Mouse (Mus musculus) forebrain, embryonic 14.5 days (tissue): ENCODE results near the gene Tbxa2r. TPM values are rescaled to one million over a fixed set of nuclear protein-coding genes. Genes with fewer than 3 reads are reported as not detected.

ENCODE experiments used
- ATAC-seq: fragments of 200-750 bp; cut with Nextera tagmentation; 2 replicates; pipeline ENCODE4 v1.8.0; 2017; ENCODE audit warnings: mild to moderate bottlenecking, moderate library complexity
- DNase-seq: peaks from one replicate; pipeline ENCODE4 v3.0.0-alpha.2; 2015; ENCODE audit warnings: low spot score
- H3K27ac ChIP-seq: fragments of 300-500 bp; sonication (generic); 2 replicates; pipeline ENCODE4 v1.5.1; 2014; ENCODE audit warnings: low read depth, mild to moderate bottlenecking, control low read depth, low read length, moderate library complexity
- H3K27me3 ChIP-seq: fragments of 300-500 bp; sonication (generic); replicated peaks from 2 replicates; pipeline ENCODE4 v1.6.1; 2014; ENCODE audit warnings: low read length, control low read depth, mixed read lengths; ENCODE audit not compliant: control insufficient read depth, insufficient read depth
- H3K36me3 ChIP-seq: fragments of 300-500 bp; sonication (generic); 2 replicates; pipeline ENCODE4 v1.6.1; 2014; ENCODE audit warnings: low read length, control low read depth; ENCODE audit not compliant: control insufficient read depth, insufficient read depth
- H3K4me1 ChIP-seq: fragments of 300-500 bp; sonication (generic); 2 replicates; pipeline ENCODE4 v1.6.1; 2014; ENCODE audit warnings: antibody characterized with exemption, low read length, control low read depth; ENCODE audit not compliant: control insufficient read depth, insufficient read depth
- H3K4me2 ChIP-seq: fragments of 300-500 bp; sonication (generic); 2 replicates; pipeline ENCODE4 v1.6.1; 2014; ENCODE audit warnings: mild to moderate bottlenecking, control low read depth, low read length
- H3K4me3 ChIP-seq: fragments of 300-500 bp; sonication (generic); 2 replicates; pipeline ENCODE4 v1.5.1; 2014; ENCODE audit warnings: low read depth, low read length, control low read depth
- H3K9ac ChIP-seq: fragments of 300-500 bp; sonication (generic); 2 replicates; pipeline ENCODE4 v1.6.1; 2014; ENCODE audit warnings: mild to moderate bottlenecking, low read length, control low read depth, moderate library complexity
- H3K9me3 ChIP-seq: fragments of 300-500 bp; sonication (generic); replicated peaks from 2 replicates; pipeline ENCODE4 v1.6.1; 2016; ENCODE audit warnings: low read length, control low read depth, mixed read lengths; ENCODE audit not compliant: control insufficient read depth
- WGBS: fragments of 180-500 bp; shearing (Covaris S2); extraction: QIAGEN DNeasy Blood & Tissue Kit; methylation state at CpG from one replicate; pipeline ENCODE4 v1.1.7; 2014; 5-methylcytosine and 5-hydroxymethylcytosine counted together
- polyA plus RNA-seq: library from polyadenylated mRNA; unstranded; fragments of >200 nt; fragmentation: Nextera tagmentation; extraction: Ambion mirVana; gene quantifications from 2 replicates; pipeline ENCODE4 v1.2.1, GENCODE M21; 2014

The Tbxa2r gene
- polyA plus RNA-seq: 2.9 and 4.1 TPM in 2 replicates

DNA sequence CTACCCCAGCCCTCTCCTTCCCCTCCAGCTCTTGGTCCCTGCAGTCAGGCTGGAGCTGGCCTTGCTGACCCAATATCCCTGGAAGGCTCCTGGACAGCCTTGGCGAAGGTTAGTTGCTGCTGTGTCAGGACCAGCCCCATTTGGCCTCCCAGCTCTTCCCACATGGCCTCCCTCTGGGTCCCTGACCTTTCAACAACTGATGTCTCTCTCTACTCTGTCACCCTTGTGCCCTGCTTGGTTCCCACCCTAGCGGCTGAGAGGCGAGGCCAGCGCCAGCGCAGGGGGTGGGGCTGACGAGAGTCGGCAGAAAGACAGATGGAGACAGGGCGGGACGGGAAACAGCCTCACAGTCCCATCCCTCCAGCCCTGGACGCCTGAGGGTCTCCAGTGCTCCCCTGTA lies at the start of gene Tbxa2r:
Tbxa2r (plus strand) TSS at position 346 of the 400 bp plus-strand sequence.
- WGBS: 15% methylated on average over 10 of the region's 10 CpGs

GRCm38 (mm10) chr10:81279496-81279895 lies 49.0 kb upstream of the Tbxa2r start:
- Histone ChIP-seq H3K9ac (no peak overlapping the region), H3K27me3 (0 out of 2 replicates have a peak, but pooled peaks cover 3% of the 10 kb centered on the region), H3K4me2 (no peak overlapping the region), H3K4me3 (no peak overlapping the region), H3K36me3 (no peaks in the 10 kb centered on the region), H3K27ac (no peak overlapping the region), H3K9me3 (no peaks in the 10 kb centered on the region), H3K4me1 (no peaks in the 10 kb centered on the region)
- WGBS: 48% methylated on average over 10 of the region's 10 CpGs
- no peak for ATAC-seq
- DNase-seq: no peak

More for the DNA sequence above, at the start of gene Tbxa2r:
- ATAC-seq: no peak
- Histone ChIP-seq H3K9ac (no peak within 1 kb of the TSS), H3K4me1 (no peaks in the 10 kb centered on the region), H3K9me3 (no peaks in the 10 kb centered on the region), H3K27me3 (peaks cover 10% of the 10 kb centered on the region; the same call in 1 of the 2 replicates), H3K27ac (no peak within 1 kb of the TSS), H3K36me3 (peaks cover 44% of the 10 kb centered on the region), H3K4me2 (no peak within 1 kb of the TSS), H3K4me3 (no peak within 1 kb of the TSS)
- DNase-seq: no peak

DNA sequence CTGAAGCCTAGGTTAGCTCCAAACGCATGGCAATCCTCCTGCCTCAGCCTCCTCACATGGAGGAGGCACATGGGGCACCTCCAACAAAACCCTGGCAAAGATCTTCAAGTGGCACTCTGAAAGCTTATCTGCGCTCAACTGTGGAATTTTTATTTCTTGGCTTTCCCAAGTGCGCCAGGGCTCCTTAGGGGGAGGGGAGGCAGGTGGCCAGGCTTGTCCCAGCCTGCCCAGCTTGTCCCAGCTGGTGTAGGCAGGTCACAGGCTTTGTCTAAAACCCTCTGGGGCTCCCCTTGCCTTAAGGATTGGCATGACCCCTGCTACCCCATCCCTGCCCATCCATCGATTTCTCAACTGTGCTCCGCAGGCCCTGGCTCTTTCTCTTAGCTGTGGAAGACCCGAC lies 44.3 kb upstream of the Tbxa2r start:
- 62% methylated on average over 6 of the region's 6 CpGs for WGBS
- H3K4me2 ChIP-seq: no peak overlapping the region

GRCm38 (mm10) chr10:81284719-81285118 lies 43.8 kb upstream of the Tbxa2r start:
- Histone ChIP-seq H3K4me2 (peak overlapping the region; percentile 73), H3K4me3 (peak overlapping the region; percentile 43; the same call in 1 of the 2 replicates), H3K36me3 (no peaks in the 10 kb centered on the region), H3K9ac (0 out of 2 replicates have a peak overlapping the region, but pooled peaks have one; percentile 67), H3K4me1 (no peaks in the 10 kb centered on the region), H3K9me3 (no peaks in the 10 kb centered on the region), H3K27me3 (peaks cover 7% of the 10 kb centered on the region; the same call in 1 of the 2 replicates), H3K27ac (no peak overlapping the region)
- no peak for DNase-seq
- ATAC-seq: no peak
- 14% methylated on average over 17 of the region's 17 CpGs for WGBS

More for the DNA sequence above, 44.3 kb upstream of the Tbxa2r start:
- Histone ChIP-seq H3K27me3 (peaks cover 7% of the 10 kb centered on the region; the same call in 1 of the 2 replicates), H3K27ac (no peak overlapping the region), H3K4me1 (no peaks in the 10 kb centered on the region), H3K9ac (no peak overlapping the region), H3K4me3 (no peak overlapping the region), H3K9me3 (no peaks in the 10 kb centered on the region), H3K36me3 (no peaks in the 10 kb centered on the region)
- DNase-seq (no peak), ATAC-seq (no peak)

DNA sequence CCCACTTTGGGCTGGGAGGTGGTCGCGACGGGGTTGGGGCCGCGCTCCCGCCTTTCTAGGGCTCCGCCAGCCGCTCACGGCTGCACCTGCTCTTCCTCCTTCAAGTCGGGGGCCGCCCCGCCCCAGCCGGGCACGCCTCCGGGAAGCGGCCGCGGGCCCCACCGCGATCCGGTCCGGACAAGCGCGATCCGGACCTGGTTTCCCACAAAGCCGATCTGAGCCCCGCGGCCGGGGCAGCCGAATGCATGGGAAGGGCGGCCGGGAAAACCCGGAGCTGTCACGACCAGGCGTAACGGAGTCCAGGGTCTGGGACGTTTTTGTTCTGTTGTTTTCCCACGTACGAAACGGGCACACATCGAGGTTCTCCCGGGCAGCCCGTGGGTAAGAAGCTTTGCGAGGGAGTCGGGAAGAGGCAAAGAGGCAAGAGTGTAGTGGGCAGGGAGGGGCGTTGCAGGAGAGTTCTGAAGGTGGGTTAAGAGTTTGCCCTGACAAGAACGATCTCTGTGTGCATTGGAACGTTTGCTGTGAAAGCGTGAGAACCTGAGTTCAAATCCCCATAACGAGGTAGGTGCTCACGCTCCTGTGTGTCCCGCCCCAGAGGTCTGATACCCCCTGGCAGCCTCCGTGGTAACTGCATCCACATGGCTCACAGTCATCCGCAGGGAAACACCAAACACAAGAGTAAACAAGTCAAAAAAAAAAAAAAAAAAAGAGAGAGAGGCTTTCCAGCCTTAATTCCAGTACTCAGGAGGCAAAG lies 42.7 kb upstream of the Tbxa2r start:
- Histone ChIP-seq H3K4me3 (peak overlapping the region; percentile 43), H3K9me3 (no peaks in the 10 kb centered on the region), H3K27me3 (peaks cover 7% of the 10 kb centered on the region; the same call in 1 of the 2 replicates), H3K9ac (peak overlapping the region; percentile 67), H3K27ac (no peak overlapping the region), H3K4me1 (peaks cover 3% of the 10 kb centered on the region; the same call in 1 of the 2 replicates), H3K4me2 (peak overlapping the region; percentile 73), H3K36me3 (no peaks in the 10 kb centered on the region)
- 1% methylated on average over 54 of the region's 54 CpGs for WGBS
- peak; percentile 87 for ATAC-seq
- DNase-seq: peak; percentile 93

DNA sequence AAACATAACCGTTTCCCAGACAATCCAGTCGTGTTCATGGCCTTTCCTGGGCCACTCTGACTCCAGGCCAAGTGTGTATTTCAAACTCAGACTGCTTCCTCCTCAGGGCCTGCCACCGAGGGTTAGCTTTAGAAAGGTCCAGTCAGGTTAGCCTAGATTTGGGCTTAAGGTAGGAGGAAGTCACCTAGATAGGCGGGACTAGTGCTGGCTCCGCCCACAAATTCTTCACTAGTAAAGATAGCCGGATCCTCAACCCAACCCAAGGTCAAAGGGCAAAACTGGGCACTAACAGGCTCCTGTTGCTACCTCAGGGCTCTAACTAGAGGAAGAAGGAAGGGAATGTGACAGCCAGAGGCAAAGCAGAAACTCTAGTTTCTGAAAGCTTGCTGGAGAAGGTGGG lies 41.9 kb upstream of the Tbxa2r start:
- WGBS: 52% methylated on average over 6 of the region's 6 CpGs

GRCm38 (mm10) chr10:81287513-81288157 lies 40.9 kb upstream of the Tbxa2r start:
- Histone ChIP-seq H3K4me3 (no peak overlapping the region), H3K27ac (no peak overlapping the region), H3K36me3 (no peaks in the 10 kb centered on the region), H3K9me3 (no peaks in the 10 kb centered on the region), H3K9ac (no peak overlapping the region), H3K27me3 (peaks cover 7% of the 10 kb centered on the region; the same call in 1 of the 2 replicates), H3K4me1 (peaks cover 3% of the 10 kb centered on the region; the same call in 1 of the 2 replicates), H3K4me2 (no peak overlapping the region)
- 65% methylated on average over 8 of the region's 8 CpGs for WGBS
- DNase-seq: no peak
- no peak for ATAC-seq

More for the DNA sequence above, 41.9 kb upstream of the Tbxa2r start:
- H3K4me1 ChIP-seq: peaks cover 3% of the 10 kb centered on the region; the same call in 1 of the 2 replicates
- DNase-seq: no peak
- no peak overlapping the region for H3K4me2 ChIP-seq
- H3K27ac ChIP-seq: no peak overlapping the region
- no peaks in the 10 kb centered on the region for H3K9me3 ChIP-seq
- no peaks in the 10 kb centered on the region for H3K36me3 ChIP-seq
- H3K27me3 ChIP-seq: peaks cover 7% of the 10 kb centered on the region; the same call in 1 of the 2 replicates
- no peak overlapping the region for H3K4me3 ChIP-seq
- H3K9ac ChIP-seq: no peak overlapping the region
- no peak for ATAC-seq

DNA sequence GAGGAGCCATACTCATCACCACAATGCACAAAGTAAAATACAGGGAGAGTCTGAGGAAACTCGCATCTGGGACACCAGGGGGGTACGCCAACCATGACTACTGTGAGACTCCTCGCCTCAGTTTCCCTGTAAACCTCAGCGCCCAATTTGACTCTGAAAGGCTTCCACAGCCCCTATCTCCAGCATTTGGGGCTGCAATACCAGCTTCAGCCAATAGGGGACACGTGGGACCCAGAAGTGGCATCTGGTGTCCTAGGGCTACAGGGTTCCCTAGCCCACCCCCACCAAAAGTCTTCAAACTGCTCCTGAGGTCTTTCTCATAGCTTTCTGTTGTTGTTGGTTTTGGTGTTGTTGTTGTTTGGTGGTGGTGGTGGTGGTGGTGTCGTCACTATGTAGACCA lies 39.9 kb upstream of the Tbxa2r start:
- H3K27ac ChIP-seq: no peak overlapping the region
- no peak overlapping the region for H3K9ac ChIP-seq
- no peaks in the 10 kb centered on the region for H3K9me3 ChIP-seq
- ATAC-seq (no peak), DNase-seq (no peak)
- WGBS: 34% methylated on average over 6 of the region's 6 CpGs
- H3K4me2 ChIP-seq: no peak overlapping the region
- peaks cover 3% of the 10 kb centered on the region; the same call in 1 of the 2 replicates for H3K4me1 ChIP-seq
- H3K36me3 ChIP-seq: no peaks in the 10 kb centered on the region
- H3K4me3 ChIP-seq: no peak overlapping the region
- H3K27me3 ChIP-seq: peaks cover 4% of the 10 kb centered on the region; the same call in 1 of the 2 replicates
